12 mouse cellular contexts compared by ENCODE assay signal in genomic region chr15:81836966-81837920, GRCm38 (mm10). TPM values are rescaled to one million over a fixed set of nuclear protein-coding genes. Genes with fewer than 3 reads are reported as not detected.
DNase-seq lines count a peak whose midpoint lies in the region; ATAC-seq and TF ChIP-seq lines count a peak whose summit lies in the region.
"Had no signal": no experiment of that assay in that cellular context is flagged by ENCODE, and none has a peak within 500 bp of the region (broad histone marks: within the 10 kb centered on the region; RNA-seq: fewer than 3 reads in every experiment).

No protein-coding gene starts in this region.

- no peaks in the 10 kb centered on the region for H3K9me3 ChIP-seq in heart, embryonic 15.5 days (replicated peaks)
- no peaks in the 10 kb centered on the region for H3K9me3 ChIP-seq in limb, embryonic 13.5 days
- H3K9me3 ChIP-seq: megakaryocyte, embryonic 14.5 days had no signal

- no peaks in the 10 kb centered on the region for H3K36me3 ChIP-seq in kidney, adult 2 months (ENCODE audit: control insufficient read depth, insufficient read depth, low read length)
- no peaks in the 10 kb centered on the region for H3K36me3 ChIP-seq in heart, embryonic 15.5 days
- H3K36me3 ChIP-seq in limb, embryonic 13.5 days, result no peaks in the 10 kb centered on the region

- peak overlapping the region; percentile 94 for H3K27ac ChIP-seq in kidney, adult 2 months (ENCODE audit: insufficient read depth, low read depth, low read length)
- H3K27ac ChIP-seq in cortical plate, adult 2 months (ENCODE audit: insufficient read depth, low read length), result peak overlapping the region; percentile 96
- H3K27ac ChIP-seq in heart, embryonic 15.5 days, result peak overlapping the region; percentile 74
- H3K27ac ChIP-seq in limb, embryonic 13.5 days, result peak overlapping the region; percentile 70; the same call in 1 of the 2 replicates
- H3K27ac ChIP-seq: hindbrain, embryonic 14.5 days had no signal

- peak overlapping the region; percentile 64 for H3K4me2 ChIP-seq in heart, embryonic 15.5 days
- peak overlapping the region; percentile 67 for H3K4me2 ChIP-seq in limb, embryonic 13.5 days (replicated peaks)

- 54% methylated on average over 7 of the region's 7 CpGs for WGBS in kidney, adult 2 months
- 62% methylated on average over 7 of the region's 7 CpGs for WGBS in heart, embryonic 15.5 days
- 59% methylated on average over 7 of the region's 7 CpGs for WGBS in limb, embryonic 13.5 days

- no peak for ATAC-seq in heart, embryonic 15.5 days (replicated peaks; ENCODE audit: insufficient number of reproducible peaks, insufficient read depth, low FRiP score, low read depth)
- ATAC-seq in limb, embryonic 13.5 days (ENCODE audit: low FRiP score, low read depth), result no peak

- peak; percentile 81 for DNase-seq in kidney, adult 2 months
- no peak for DNase-seq in kidney, postnatal 4 days
- no peak for DNase-seq in thymus, postnatal 25 days
- DNase-seq in layer of hippocampus, postnatal 10 days (ENCODE audit: low spot score in 2 of 2), result no peak
- DNase-seq in left cerebral cortex, postnatal 25 days (ENCODE audit: low spot score in 2 of 2), result no peak
- DNase-seq: thymus, postnatal 4 days had no signal

- intact Hi-C loops in left cerebral cortex, postnatal 25 days (cut with DNase I), result loop anchor here (1.0 kb wide), 1 partner anchor 22 kb away; no protein-coding TSS in a partner anchor

- no peak for TF ChIP-seq POLR2A in kidney, adult 2 months (IDR thresholded peaks at IDR 0.05; ENCODE audit: low read depth, low read length)
- no peak for TF ChIP-seq POLR2A in cortical plate, adult 2 months (IDR thresholded peaks at IDR 0.05; ENCODE audit: extremely low read depth, insufficient read depth, low read length)

- H3K4me1 ChIP-seq in kidney, adult 2 months (ENCODE audit: control insufficient read depth, insufficient read depth, low read length), result peaks cover 57% of the 10 kb centered on the region
- peaks cover 8% of the 10 kb centered on the region for H3K4me1 ChIP-seq in cortical plate, adult 2 months (ENCODE audit: control insufficient read depth, insufficient read depth, low read length)
- H3K4me1 ChIP-seq in heart, embryonic 15.5 days (replicated peaks), result peaks cover 73% of the 10 kb centered on the region
- H3K4me1 ChIP-seq in limb, embryonic 13.5 days, result peaks cover 38% of the 10 kb centered on the region

- TF ChIP-seq CTCF in kidney, adult 2 months (conservative IDR thresholded peaks at IDR 0.05; ENCODE audit: insufficient read depth, insufficient read length, low read depth, low read length), result no peak
- no peak for TF ChIP-seq CTCF in cortical plate, adult 2 months (IDR thresholded peaks at IDR 0.05; ENCODE audit: extremely low read depth, insufficient read depth, low read length)

- peak overlapping the region; percentile 48; the same call in 1 of the 2 replicates for H3K9ac ChIP-seq in heart, embryonic 15.5 days
- peak overlapping the region; percentile 61; the same call in 1 of the 2 replicates for H3K9ac ChIP-seq in limb, embryonic 13.5 days

- no peaks in the 10 kb centered on the region for H3K27me3 ChIP-seq in kidney, adult 2 months (replicated peaks; ENCODE audit: control insufficient read depth, insufficient read depth, low read length)
- no peaks in the 10 kb centered on the region for H3K27me3 ChIP-seq in heart, embryonic 15.5 days
- H3K27me3 ChIP-seq in limb, embryonic 13.5 days, result peaks cover 17% of the 10 kb centered on the region

- no peak overlapping the region for H3K4me3 ChIP-seq in kidney, adult 2 months (ENCODE audit: insufficient read depth, low read depth, low read length)
- no peak overlapping the region for H3K4me3 ChIP-seq in cortical plate, adult 2 months (ENCODE audit: insufficient read depth, low read length)
- no peak overlapping the region; the same call in 1 of the 2 replicates for H3K4me3 ChIP-seq in heart, embryonic 15.5 days
- peak overlapping the region; percentile 41; the same call in 1 of the 2 replicates for H3K4me3 ChIP-seq in limb, embryonic 13.5 days
- H3K4me3 ChIP-seq: erythroblast, embryonic 14.5 days had no signal

RNA-seq across cellular contexts. Expression of gene Tob2, which starts 21.4 kb away (rescaled TPM):
- 31.6 and 40.3 TPM in 2 replicates for polyA plus RNA-seq in kidney, adult 2 months (2012; rRNA removed)
- polyA plus RNA-seq in cortical plate, adult 2 months (2012; rRNA removed), result 19.9 and 21.0 TPM in 2 replicates
- polyA plus RNA-seq in heart, embryonic 15.5 days (2015; fragmentation: Nextera tagmentation; extraction: Ambion mirVana), result 15.8 and 17.6 TPM in 2 replicates
- polyA plus RNA-seq in limb, embryonic 13.5 days (2015; fragmentation: Nextera tagmentation; extraction: Ambion mirVana), result 24.6 and 26.0 TPM in 2 replicates
- total RNA-seq in layer of hippocampus, postnatal 10 days (2021), result 10 to 100 TPM; 25.2 to 31.9 TPM
- total RNA-seq in left cerebral cortex, postnatal 25 days (2021), result 10 to 100 TPM; 25.5 to 27.2 TPM

RNA-seq across cellular contexts. Expression of gene Phf5a, which starts 34.5 kb away (rescaled TPM):
- polyA plus RNA-seq in kidney, adult 2 months (2012; rRNA removed), result 33.5 and 47.4 TPM in 2 replicates
- polyA plus RNA-seq in cortical plate, adult 2 months (2012; rRNA removed), result 53.3 and 57.7 TPM in 2 replicates
- polyA plus RNA-seq in heart, embryonic 15.5 days (2015; fragmentation: Nextera tagmentation; extraction: Ambion mirVana), result 70.5 and 97.6 TPM in 2 replicates
- polyA plus RNA-seq in limb, embryonic 13.5 days (2015; fragmentation: Nextera tagmentation; extraction: Ambion mirVana), result 151 and 158 TPM in 2 replicates
- total RNA-seq in layer of hippocampus, postnatal 10 days (2021), result 10 to 100 TPM; 44.9 to 49.2 TPM
- total RNA-seq in left cerebral cortex, postnatal 25 days (2021), result 10 to 100 TPM; 33.7 to 34.7 TPM

RNA-seq across cellular contexts. Expression of gene Aco2, which starts 34.9 kb away (rescaled TPM):
- polyA plus RNA-seq in kidney, adult 2 months (2012; rRNA removed), result 890 and 915 TPM in 2 replicates
- polyA plus RNA-seq in cortical plate, adult 2 months (2012; rRNA removed), result 533 and 545 TPM in 2 replicates
- polyA plus RNA-seq in heart, embryonic 15.5 days (2015; fragmentation: Nextera tagmentation; extraction: Ambion mirVana), result 610 and 636 TPM in 2 replicates
- 142 and 156 TPM in 2 replicates for polyA plus RNA-seq in limb, embryonic 13.5 days (2015; fragmentation: Nextera tagmentation; extraction: Ambion mirVana)
- 100 to 1,000 TPM; 396 to 417 TPM for total RNA-seq in layer of hippocampus, postnatal 10 days (2021)
- total RNA-seq in left cerebral cortex, postnatal 25 days (2021), result 100 to 1,000 TPM; 423 to 442 TPM

RNA-seq across cellular contexts. Expression of gene Tef, which starts 35.0 kb away (rescaled TPM):
- polyA plus RNA-seq in kidney, adult 2 months (2012; rRNA removed), result 121 and 131 TPM in 2 replicates
- polyA plus RNA-seq in cortical plate, adult 2 months (2012; rRNA removed), result 318 and 326 TPM in 2 replicates
- polyA plus RNA-seq in heart, embryonic 15.5 days (2015; fragmentation: Nextera tagmentation; extraction: Ambion mirVana), result 22.9 and 25.9 TPM in 2 replicates
- polyA plus RNA-seq in limb, embryonic 13.5 days (2015; fragmentation: Nextera tagmentation; extraction: Ambion mirVana), result 25.4 and 26.0 TPM in 2 replicates
- 100 to 1,000 TPM; 125 to 148 TPM for total RNA-seq in layer of hippocampus, postnatal 10 days (2021)
- 100 to 1,000 TPM; 220 to 246 TPM for total RNA-seq in left cerebral cortex, postnatal 25 days (2021)
